Mouse (Mus musculus) heart, adult 2 months (tissue): ENCODE data around the gene Ppp1r10.

Experiments
- CTCF ChIP-seq: fragments of 200-600 bp; IDR thresholded peaks from 2 replicates; pipeline ENCODE4 v1.8.1; 2022; ENCODE audit warnings: antibody characterized with exemption, mild to moderate bottlenecking, moderate library complexity
- EP300 ChIP-seq: fragments of 200-500 bp; IDR thresholded peaks from 2 replicates; pipeline ENCODE4 v1.6.1; 2011; ENCODE audit warnings: low read depth, low read length, control low read depth; ENCODE audit not compliant: insufficient read depth
- POLR2A ChIP-seq: fragments of 200-500 bp; IDR thresholded peaks from 2 replicates; pipeline ENCODE4 v1.6.1; 2011; ENCODE audit warnings: mild to moderate bottlenecking, low read depth, low read length, control low read depth; ENCODE audit not compliant: insufficient read depth

DNA sequence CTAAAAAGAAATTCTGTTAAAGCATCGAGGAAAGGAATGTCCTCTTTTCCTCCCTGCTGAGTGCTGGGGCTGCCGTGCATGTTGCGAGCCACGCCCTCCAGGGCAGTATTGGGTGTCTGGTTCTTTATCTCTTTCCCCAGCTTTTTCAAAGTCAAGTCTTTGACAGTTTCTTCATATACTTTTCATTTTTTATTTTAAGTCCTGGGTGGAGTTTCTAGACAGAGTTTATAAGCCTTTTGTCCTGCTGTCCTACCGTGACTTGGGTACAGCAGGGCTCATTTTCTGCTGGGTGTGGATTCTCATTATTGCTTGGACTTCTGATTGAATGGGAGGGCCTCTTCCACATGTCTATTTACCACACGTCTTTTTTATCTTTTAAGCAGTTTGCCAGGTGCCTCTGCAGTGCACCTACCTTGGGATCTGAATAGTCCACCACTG is 3.6 kb downstream of the Ppp1r10 start:
- TF ChIP-seq POLR2A (no peak), CTCF (no peak), EP300 (no peak; the same call in 1 of the 2 replicates)
